Mouse (Mus musculus) myocyte (in vitro differentiated cells): Measurements from ENCODE around the gene Zfp451.

ENCODE experiments used
- E2F4 ChIP-seq: IDR thresholded peaks from one replicate; pipeline ENCODE4 v1.6.1; 2011; ENCODE audit warnings: mild to moderate bottlenecking, control low read depth, moderate library complexity; ENCODE audit not compliant: insufficient read depth
- MAX ChIP-seq: IDR thresholded peaks from one replicate; pipeline ENCODE4 v1.6.1; 2011; ENCODE audit warnings: low read depth, mild to moderate bottlenecking, control low read depth
- MYOD1 ChIP-seq, 3 experiments: IDR thresholded peaks; one replicate each; pipeline ENCODE4 v1.6.1; 2011; ENCODE audit warnings: control low read depth in 2 of 3, low read depth in 2 of 3, mild to moderate bottlenecking in 2 of 3, moderate library complexity in 1 of 3; ENCODE audit not compliant: insufficient read length in 2 of 3, control insufficient read depth in 1 of 3
- MYOG ChIP-seq, 3 experiments: IDR thresholded peaks; one replicate each; pipeline ENCODE4 v1.6.1; 2011; ENCODE audit warnings: control low read depth in 2 of 3, low read depth in 2 of 3, mild to moderate bottlenecking in 2 of 3; ENCODE audit not compliant: insufficient read length in 2 of 3, control insufficient read depth in 1 of 3, insufficient read depth in 1 of 3
- POLR2A ChIP-seq: IDR thresholded peaks from one replicate; pipeline ENCODE4 v1.6.1; 2011; ENCODE audit warnings: low read depth, mild to moderate bottlenecking, control low read depth, moderate library complexity; ENCODE audit not compliant: insufficient read length
- POLR2AphosphoS2 ChIP-seq: IDR thresholded peaks from one replicate; pipeline ENCODE4 v1.6.1; 2011; ENCODE audit warnings: low read depth, control low read depth; ENCODE audit not compliant: insufficient read length
- SRF ChIP-seq: IDR thresholded peaks from one replicate; pipeline ENCODE4 v1.6.1; 2011; ENCODE audit warnings: low read depth; ENCODE audit not compliant: control insufficient read depth, insufficient read length
- TCF12 ChIP-seq: IDR thresholded peaks from one replicate; pipeline ENCODE4 v1.6.1; 2011; ENCODE audit warnings: mild to moderate bottlenecking, control low read depth; ENCODE audit not compliant: poor library complexity, insufficient read depth, severe bottlenecking
- USF1 ChIP-seq: IDR thresholded peaks from one replicate; pipeline ENCODE4 v1.6.1; 2011; ENCODE audit warnings: low read depth, mild to moderate bottlenecking, control low read depth, moderate library complexity

DNA sequence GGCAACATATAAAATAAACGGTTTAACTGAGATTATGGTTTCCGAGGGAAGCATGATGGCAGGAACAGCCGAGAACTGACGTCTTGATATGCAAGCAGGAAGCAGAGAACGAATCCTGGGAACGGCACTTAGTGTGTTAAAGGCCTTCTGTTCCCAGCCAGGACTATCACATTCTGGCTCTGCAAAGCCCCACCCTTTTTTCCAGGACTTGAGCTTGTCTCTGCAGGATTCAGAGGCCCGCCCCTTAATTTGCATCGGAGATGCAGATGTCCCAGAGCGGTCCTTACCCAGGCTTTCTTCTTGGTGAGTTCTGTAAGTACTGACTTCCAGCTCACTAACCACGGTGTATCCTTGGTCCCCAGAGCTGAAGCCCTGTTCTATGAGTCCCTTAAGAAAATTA is 99.6 kb downstream of the Zfp451 start:
- TF ChIP-seq POLR2A (no peak), MAX (no peak), USF1 (no peak), TCF12 (no peak), POLR2AphosphoS2 (no peak), E2F4 (no peak), MYOD1 (IDR thresholded peaks at IDR 0.05; ENCODE audit: control insufficient read depth in 1 of 3, insufficient read length in 2 of 3, low read depth in 2 of 3) (no peak), MYOG (IDR thresholded peaks at IDR 0.05; ENCODE audit: control insufficient read depth in 1 of 3, insufficient read depth in 1 of 3, insufficient read length in 2 of 3, low read depth in 2 of 3) (no peak), SRF (no peak)
